Mouse (Mus musculus): ENCODE measurements around the gene Txndc17.

The Txndc17 gene

DNA sequence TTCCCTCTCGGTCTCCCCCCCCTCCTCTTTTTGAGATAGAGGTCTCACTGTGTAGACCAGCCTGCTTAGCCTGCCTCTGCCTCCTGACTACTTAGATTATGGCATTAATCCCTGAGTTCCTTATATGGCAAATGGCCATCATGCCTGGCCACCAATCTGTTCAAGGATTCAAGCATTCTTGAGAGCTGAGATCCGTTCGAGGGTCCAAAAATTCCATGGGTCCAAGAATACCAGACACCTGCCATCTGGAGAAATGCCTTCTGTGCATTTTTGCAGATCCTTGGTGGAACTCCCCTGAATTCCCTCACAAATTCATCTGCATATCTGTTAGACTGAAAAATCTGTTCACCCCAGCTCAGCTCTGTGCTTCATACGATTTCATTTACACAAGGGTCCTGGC, 16.1 kb downstream of the Txndc17 start:
- no peak for DNase-seq (ENCODE audit: extremely low spot score, low spot score)

GRCm38 (mm10) chr11:72224865-72225264, 17.5 kb downstream of the Txndc17 start:
- DNase-seq (ENCODE audit: extremely low spot score, low spot score) = peak; percentile 72

GRCm38 (mm10) chr11:72226020-72226791, 18.9 kb downstream of the Txndc17 start:
- DNase-seq (ENCODE audit: extremely low spot score, low spot score) = no peak

GRCm38 (mm10) chr11:72226901-72227300, 19.6 kb downstream of the Txndc17 start:
- no peak for DNase-seq (ENCODE audit: extremely low spot score, low spot score)

GRCm38 (mm10) chr11:72228513-72228912, 21.2 kb downstream of the Txndc17 start:
- no peak for DNase-seq (ENCODE audit: extremely low spot score, low spot score)

GRCm38 (mm10) chr11:72232068-72232467, 24.7 kb downstream of the Txndc17 start:
- DNase-seq (ENCODE audit: extremely low spot score, low spot score) = no peak

GRCm38 (mm10) chr11:72232991-72233390, 25.6 kb downstream of the Txndc17 start:
- DNase-seq (ENCODE audit: extremely low spot score, low spot score) = no peak

- DNase-seq (ENCODE audit: extremely low spot score, low spot score) = no peak
These were observed 26.7 kb downstream of the Txndc17 start for GRCm38 (mm10) chr11:72234013-72234412.

- no peak for DNase-seq (ENCODE audit: extremely low spot score, low spot score)
These were observed 32.9 kb downstream of the Txndc17 start for GRCm38 (mm10) chr11:72240062-72240860.

- DNase-seq (ENCODE audit: extremely low spot score, low spot score) = no peak
These were observed 37.9 kb downstream of the Txndc17 start for GRCm38 (mm10) chr11:72245196-72245753.

DNA sequence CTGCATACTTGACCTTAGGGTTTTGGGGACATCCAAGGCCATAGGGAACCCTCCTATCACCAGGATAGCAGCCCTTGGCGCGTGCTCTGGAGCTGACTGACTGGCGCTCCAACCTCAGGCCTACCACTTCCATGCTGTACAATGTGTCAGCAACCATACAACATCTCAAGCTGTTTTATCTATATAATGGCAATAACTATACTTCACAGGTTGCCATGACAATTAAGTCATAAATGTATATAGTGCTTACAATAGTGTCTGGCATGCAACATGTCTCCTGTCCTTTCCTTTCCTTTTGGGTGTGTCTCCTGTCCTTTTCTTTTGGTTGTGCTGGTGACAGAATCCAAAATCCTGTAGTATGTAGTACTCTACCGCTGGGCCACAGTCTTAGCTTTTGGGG, 48.3 kb downstream of the Txndc17 start:
- no peak for DNase-seq (ENCODE audit: extremely low spot score, low spot score)

DNA sequence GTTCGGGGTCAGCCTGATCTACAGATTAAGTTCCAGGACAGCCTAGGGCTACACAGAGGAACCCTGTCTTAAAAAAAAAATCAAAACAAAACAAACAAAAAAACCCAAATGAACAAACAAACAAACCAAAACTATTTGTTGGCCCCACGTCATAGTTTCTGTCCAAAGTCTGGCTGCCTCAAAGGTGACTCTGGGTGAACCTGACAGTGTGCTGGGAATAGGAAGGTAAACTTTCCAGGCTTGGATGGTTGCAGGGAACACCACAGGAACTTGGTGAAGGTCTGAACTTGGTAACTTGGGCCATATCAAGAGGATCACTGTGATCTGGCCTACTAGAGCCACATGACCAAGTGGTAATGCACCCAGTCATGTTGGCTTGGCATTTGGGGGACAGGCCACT, 49.1 kb downstream of the Txndc17 start:
- DNase-seq (ENCODE audit: extremely low spot score, low spot score) = no peak

Measured in neural tube, embryonic 10.5 days (tissue).